Mouse (Mus musculus) small intestine, adult 2 months (tissue): ENCODE data around the gene Olfr1062. TPM values are rescaled to one million over a fixed set of nuclear protein-coding genes. Genes with fewer than 3 reads are reported as not detected.
A peak's percentile ranks its signal among the peaks of the same experiment; 100 is the strongest.
"Not testable (repeated sequence)": the region's sequence is repeated elsewhere in the genome, so short reads cannot be mapped to it uniquely, and the experiment has no call there.

Experiments
- H3K27ac ChIP-seq: fragments of 200-500 bp; 2 replicates; pipeline ENCODE4 v1.5.1; 2012; ENCODE audit warnings: low read depth, low read length, control low read depth, inconsistent platforms; ENCODE audit not compliant: insufficient read depth
- H3K27me3 ChIP-seq: fragments of 200-500 bp; 2 replicates; pipeline ENCODE4 v1.6.1; 2012; ENCODE audit warnings: mild to moderate bottlenecking, moderate library complexity, low read length, inconsistent platforms; ENCODE audit not compliant: control insufficient read depth, insufficient read depth
- H3K36me3 ChIP-seq: fragments of 200-500 bp; 2 replicates; pipeline ENCODE4 v1.6.1; 2012; ENCODE audit warnings: mild to moderate bottlenecking, low read length, control low read depth, inconsistent platforms; ENCODE audit not compliant: control insufficient read depth, insufficient read depth
- H3K4me1 ChIP-seq: fragments of 200-500 bp; 2 replicates; pipeline ENCODE4 v1.6.1; 2012; ENCODE audit warnings: low read length, inconsistent platforms, mixed read lengths; ENCODE audit not compliant: control insufficient read depth, insufficient read depth, insufficient read length
- H3K4me3 ChIP-seq: fragments of 200-500 bp; 2 replicates; pipeline ENCODE4 v1.5.1; 2012; ENCODE audit warnings: low read depth, mild to moderate bottlenecking, control low read depth, inconsistent platforms, low read length, moderate library complexity
- CTCF ChIP-seq: fragments of 200-500 bp; IDR thresholded peaks from 2 replicates; pipeline ENCODE4 v1.5.1; 2012; ENCODE audit warnings: low read depth, mild to moderate bottlenecking, control low read depth, inconsistent platforms, low read length, moderate library complexity, mixed read lengths; ENCODE audit not compliant: insufficient replicate concordance, insufficient read length; ENCODE audit errors: extremely low read depth
- POLR2A ChIP-seq: fragments of 200-500 bp; IDR thresholded peaks from 2 replicates; pipeline ENCODE4 v1.6.1; 2012; ENCODE audit warnings: low read depth, mild to moderate bottlenecking, control low read depth, inconsistent platforms, low read length, moderate library complexity
- WGBS: fragments of 180-500 bp; shearing (Covaris S2); methylation state at CpG from one replicate; pipeline ENCODE4 v1.1.7; 2018; 5-methylcytosine and 5-hydroxymethylcytosine counted together
- polyA plus RNA-seq: library from polyadenylated mRNA; depleted of rRNA; stranded (reverse); fragments of >200 nt; gene quantifications from 2 replicates; pipeline ENCODE4 v1.2.3, GENCODE M21; 2012; rRNA removed

Gene Olfr1062
- not detected in 2 replicates for polyA plus RNA-seq

- H3K36me3 ChIP-seq, H3K27ac ChIP-seq, H3K27me3 ChIP-seq, H3K4me3 ChIP-seq, H3K4me1 ChIP-seq: not testable (repeated sequence)
Measured at GRCm38 (mm10) chr2:86426649-86427048, at the start of gene Olfr1062. Gene Olfr1062, minus strand, starts transcription at chr2:86426749.

GRCm38 (mm10) chr2:86464442-86465109, 38.0 kb upstream of the Olfr1062 start:
- Histone ChIP-seq H3K4me3 (no peak overlapping the region), H3K4me1 (no peaks in the 10 kb centered on the region), H3K27me3 (no peaks in the 10 kb centered on the region), H3K27ac (no peak overlapping the region), H3K36me3 (no peaks in the 10 kb centered on the region)
- WGBS, result 27% methylated on average over 10 of the region's 10 CpGs
- TF ChIP-seq POLR2A (no peak), CTCF (peak; percentile 47; the same call in 1 of the 2 replicates)

DNA sequence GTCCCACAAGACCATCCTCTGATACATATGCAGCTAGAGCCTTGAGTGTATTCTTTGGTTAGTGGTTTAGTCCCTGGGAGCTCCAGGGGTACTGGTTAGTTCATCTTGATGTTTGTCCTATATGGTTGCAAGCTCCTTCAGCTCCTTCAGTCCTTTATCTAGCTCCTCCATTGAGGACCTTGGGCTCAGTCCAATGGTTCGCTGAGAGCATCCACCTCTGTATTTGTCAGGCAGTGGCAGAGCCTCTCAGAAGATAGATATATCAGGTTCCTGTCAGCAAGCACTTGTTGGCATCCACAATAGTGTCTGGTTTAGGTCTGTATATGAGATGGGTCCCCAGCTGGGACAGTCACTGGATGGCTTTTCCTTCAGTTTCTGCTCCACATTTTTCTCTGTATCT, 33.9 kb upstream of the Olfr1062 start:
- no peaks in the 10 kb centered on the region for H3K27me3 ChIP-seq
- H3K36me3 ChIP-seq, result no peaks in the 10 kb centered on the region
- 61% methylated on average over 1 of the region's 1 CpGs for WGBS
- H3K4me3 ChIP-seq, result no peak overlapping the region
- TF ChIP-seq CTCF (no peak), POLR2A (no peak)
- H3K4me1 ChIP-seq, result no peaks in the 10 kb centered on the region
- no peak overlapping the region for H3K27ac ChIP-seq

GRCm38 (mm10) chr2:86456169-86456568, 29.6 kb upstream of the Olfr1062 start, which contains the start of gene Olfr1066:
Gene Olfr1066, minus strand, starts transcription at chr2:86456269.
- 86% methylated on average over 1 of the region's 1 CpGs for WGBS
- no peak for TF ChIP-seq POLR2A
- TF ChIP-seq CTCF, result no peak
- no peak within 1 kb of the TSS for H3K4me3 ChIP-seq
- H3K36me3 ChIP-seq, result no peaks in the 10 kb centered on the region
- H3K4me1 ChIP-seq, result no peaks in the 10 kb centered on the region
- no peak within 1 kb of the TSS for H3K27ac ChIP-seq
- no peaks in the 10 kb centered on the region for H3K27me3 ChIP-seq

DNA sequence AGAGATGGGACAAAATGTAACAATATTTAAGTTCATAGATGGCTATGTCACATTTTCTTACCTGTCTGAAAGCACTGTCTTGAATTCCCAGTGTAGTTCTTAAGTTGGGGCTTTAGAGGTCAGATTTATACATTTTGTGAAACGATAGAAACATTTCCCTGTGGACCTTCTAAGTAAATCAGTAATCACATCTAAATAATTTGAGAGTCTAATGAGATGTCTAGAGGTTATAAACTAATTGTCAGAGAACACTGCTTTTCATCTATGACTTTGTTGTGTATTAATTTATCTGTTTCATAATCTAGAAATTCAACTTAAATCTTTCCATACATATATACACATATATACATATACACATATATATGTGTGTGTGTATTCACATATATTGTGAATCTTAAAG, 23.9 kb upstream of the Olfr1062 start, which contains the start of gene Olfr1065:
Gene Olfr1065, minus strand, starts transcription at position 101 of the 400 bp plus-strand sequence.
- WGBS, result 75% methylated on average over 1 of the region's 1 CpGs
- H3K27me3 ChIP-seq, H3K36me3 ChIP-seq, H3K27ac ChIP-seq, H3K4me3 ChIP-seq, H3K4me1 ChIP-seq: not testable (repeated sequence)

- not testable (repeated sequence) for H3K4me3 ChIP-seq, H3K4me1 ChIP-seq, H3K27me3 ChIP-seq, H3K36me3 ChIP-seq, H3K27ac ChIP-seq
- WGBS, result 65% methylated on average over 1 of the region's 1 CpGs
Measured at GRCm38 (mm10) chr2:86442101-86442500, 15.6 kb upstream of the Olfr1062 start.

DNA sequence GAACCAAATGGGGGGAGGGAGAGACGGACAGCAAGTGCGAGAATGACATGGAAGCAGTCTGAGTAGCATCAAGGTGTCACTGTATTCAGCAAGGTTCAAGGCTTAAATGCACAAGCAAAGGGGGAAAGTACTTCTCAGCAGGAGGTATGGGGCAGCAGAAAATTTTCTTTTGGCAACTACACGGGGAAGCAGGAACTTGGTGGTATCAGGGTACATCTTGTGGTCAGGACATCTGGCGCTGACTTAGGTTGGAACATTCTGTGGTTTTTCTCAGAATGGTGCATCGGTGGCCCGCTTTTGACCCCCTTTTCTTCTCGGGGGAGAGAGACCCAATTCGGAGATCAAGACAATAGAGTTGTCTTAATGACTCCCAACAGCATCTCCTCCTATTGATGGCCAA, 2.0 kb upstream of the Olfr1062 start:
- not testable (repeated sequence) for H3K36me3 ChIP-seq, H3K27me3 ChIP-seq, H3K27ac ChIP-seq, H3K4me3 ChIP-seq, H3K4me1 ChIP-seq
- WGBS, result 85% methylated on average over 8 of the region's 8 CpGs

- Histone ChIP-seq H3K27me3 (no peaks in the 10 kb centered on the region), H3K36me3 (no peaks in the 10 kb centered on the region), H3K27ac (no peak within 1 kb of the TSS), H3K4me1 (no peaks in the 10 kb centered on the region), H3K4me3 (no peak within 1 kb of the TSS)
- 74% methylated on average over 1 of the region's 1 CpGs for WGBS
- no peak for TF ChIP-seq CTCF
- no peak for TF ChIP-seq POLR2A
Measured at GRCm38 (mm10) chr2:86413950-86414349, 12.6 kb downstream of the Olfr1062 start, which contains the start of gene Olfr1061. Gene Olfr1061, minus strand, starts transcription at chr2:86414050.
